Mouse (Mus musculus) stomach, postnatal 0 days (tissue): Measurements from ENCODE around the gene Erich4. TPM values are rescaled to one million over a fixed set of nuclear protein-coding genes. Genes with fewer than 3 reads are reported as not detected.

Experiments
- ATAC-seq: fragments of 200-750 bp; cut with Nextera tagmentation; 2 replicates; pipeline ENCODE4 v1.8.0; 2017; ENCODE audit not compliant: low FRiP score, low TSS enrichment
- DNase-seq: peaks from one replicate; pipeline ENCODE4 v3.0.0-alpha.2; 2016; ENCODE audit warnings: low spot score
- H3K27ac ChIP-seq: fragments of 300-500 bp; sonication (generic); replicated peaks from 2 replicates; pipeline ENCODE4 v1.5.1; 2014; ENCODE audit warnings: mild to moderate bottlenecking, control low read depth
- H3K27me3 ChIP-seq: fragments of 300-500 bp; sonication (generic); 2 replicates; pipeline ENCODE4 v1.6.1; 2014; ENCODE audit warnings: low read length; ENCODE audit not compliant: control insufficient read depth, insufficient read depth
- H3K36me3 ChIP-seq: fragments of 300-500 bp; sonication (generic); 2 replicates; pipeline ENCODE4 v1.6.1; 2014; ENCODE audit warnings: low read length, mixed read lengths; ENCODE audit not compliant: control insufficient read depth, insufficient read depth
- H3K4me1 ChIP-seq: fragments of 300-500 bp; sonication (generic); replicated peaks from 2 replicates; pipeline ENCODE4 v1.6.1; 2014; ENCODE audit warnings: antibody characterized with exemption; ENCODE audit not compliant: control insufficient read depth, insufficient read depth
- H3K4me2 ChIP-seq: fragments of 300-500 bp; sonication (generic); replicated peaks from 2 replicates; pipeline ENCODE4 v1.6.1; 2014; ENCODE audit warnings: low read depth, mild to moderate bottlenecking, control low read depth, moderate library complexity
- H3K4me3 ChIP-seq: fragments of 300-500 bp; sonication (generic); 2 replicates; pipeline ENCODE4 v1.5.1; 2014; ENCODE audit warnings: low read depth, low read length, control low read depth
- H3K9ac ChIP-seq: fragments of 300-500 bp; sonication (generic); 2 replicates; pipeline ENCODE4 v1.6.1; 2014; ENCODE audit warnings: mild to moderate bottlenecking, low read length, control low read depth, mixed read lengths
- H3K9me3 ChIP-seq: fragments of 300-500 bp; sonication (generic); 2 replicates; pipeline ENCODE4 v1.6.1; 2016; ENCODE audit warnings: low read length; ENCODE audit not compliant: control insufficient read depth
- CTCF ChIP-seq: IDR thresholded peaks from 2 replicates; pipeline ENCODE4 v1.5.1; 2016; ENCODE audit warnings: antibody characterized with exemption, low read depth, mild to moderate bottlenecking, moderate library complexity
- EP300 ChIP-seq: optimal IDR thresholded peaks from 2 replicates; pipeline ENCODE3; 2016; ENCODE audit warnings: antibody characterized with exemption
- WGBS: fragments of 180-500 bp; shearing (Covaris S2); extraction: QIAGEN DNeasy Blood & Tissue Kit; methylation state at CpG from one replicate; pipeline ENCODE4 v1.1.7; 2014; 5-methylcytosine and 5-hydroxymethylcytosine counted together
- polyA plus RNA-seq: library from polyadenylated mRNA; unstranded; fragments of >200 nt; fragmentation: Nextera tagmentation; extraction: Ambion mirVana; gene quantifications from 2 replicates; pipeline ENCODE4 v1.2.1, GENCODE M21; 2015

Erich4 gene
- polyA plus RNA-seq, 1 experiment from 2014 or later: not detected

- Histone ChIP-seq H3K27me3 (no peaks in the 10 kb centered on the region), H3K9ac (no peak overlapping the region), H3K36me3 (no peaks in the 10 kb centered on the region), H3K27ac (no peak overlapping the region), H3K4me3 (no peak overlapping the region), H3K9me3 (no peaks in the 10 kb centered on the region), H3K4me1 (no peaks in the 10 kb centered on the region), H3K4me2 (no peak overlapping the region)
- WGBS: 88% methylated on average over 8 of the region's 8 CpGs
- no peak for DNase-seq
- TF ChIP-seq CTCF (no peak; the same call in 1 of the 2 replicates), EP300 (no peak)
- ATAC-seq: no peak
Observed at GRCm38 (mm10) chr7:25651281-25651680, 35.6 kb upstream of the Erich4 start.

GRCm38 (mm10) chr7:25649839-25650238 lies 34.1 kb upstream of the Erich4 start:
- Histone ChIP-seq H3K4me2 (no peak overlapping the region), H3K9me3 (no peaks in the 10 kb centered on the region), H3K27ac (no peak overlapping the region), H3K27me3 (no peaks in the 10 kb centered on the region), H3K36me3 (no peaks in the 10 kb centered on the region), H3K4me1 (no peaks in the 10 kb centered on the region), H3K9ac (no peak overlapping the region; the same call in 1 of the 2 replicates), H3K4me3 (no peak overlapping the region)
- ATAC-seq (no peak), DNase-seq (no peak)
- 64% methylated on average over 5 of the region's 5 CpGs for WGBS
- TF ChIP-seq CTCF (no peak), EP300 (no peak)

GRCm38 (mm10) chr7:25647574-25648123 lies 32.0 kb upstream of the Erich4 start:
- no peak for TF ChIP-seq EP300
- TF ChIP-seq CTCF: peak; percentile 53

GRCm38 (mm10) chr7:25645074-25645473 lies 29.4 kb upstream of the Erich4 start:
- Histone ChIP-seq H3K36me3 (no peaks in the 10 kb centered on the region), H3K4me2 (no peak overlapping the region), H3K9ac (no peak overlapping the region), H3K4me1 (no peaks in the 10 kb centered on the region), H3K4me3 (no peak overlapping the region), H3K9me3 (no peaks in the 10 kb centered on the region), H3K27ac (no peak overlapping the region), H3K27me3 (no peaks in the 10 kb centered on the region)
- DNase-seq: no peak
- WGBS: 52% methylated on average over 14 of the region's 14 CpGs
- no peak for ATAC-seq
- TF ChIP-seq EP300 (no peak), CTCF (no peak)

More at GRCm38 (mm10) chr7:25647574-25648123, 32.0 kb upstream of the Erich4 start:
- 49% methylated on average over 5 of the region's 5 CpGs for WGBS
- Histone ChIP-seq H3K27me3 (no peaks in the 10 kb centered on the region), H3K36me3 (no peaks in the 10 kb centered on the region), H3K27ac (no peak overlapping the region), H3K4me3 (no peak overlapping the region), H3K4me2 (no peak overlapping the region), H3K9ac (no peak overlapping the region), H3K4me1 (no peaks in the 10 kb centered on the region), H3K9me3 (no peaks in the 10 kb centered on the region)
- no peak for ATAC-seq
- DNase-seq: no peak

- WGBS: 78% methylated on average over 4 of the region's 4 CpGs
- no peaks in the 10 kb centered on the region for H3K36me3 ChIP-seq
- no peak overlapping the region for H3K4me2 ChIP-seq
- TF ChIP-seq EP300: no peak
- TF ChIP-seq CTCF: no peak
- H3K9ac ChIP-seq: no peak overlapping the region
- no peak overlapping the region for H3K27ac ChIP-seq
- no peaks in the 10 kb centered on the region for H3K27me3 ChIP-seq
- ATAC-seq: no peak
- H3K4me3 ChIP-seq: no peak overlapping the region
- no peak for DNase-seq
- H3K9me3 ChIP-seq: no peaks in the 10 kb centered on the region
- no peaks in the 10 kb centered on the region for H3K4me1 ChIP-seq
Observed at GRCm38 (mm10) chr7:25644631-25645030, 28.9 kb upstream of the Erich4 start.

GRCm38 (mm10) chr7:25644136-25644535 lies 28.4 kb upstream of the Erich4 start:
- no peaks in the 10 kb centered on the region for H3K36me3 ChIP-seq
- no peak for DNase-seq
- no peak overlapping the region for H3K4me2 ChIP-seq
- H3K27ac ChIP-seq: no peak overlapping the region
- H3K27me3 ChIP-seq: no peaks in the 10 kb centered on the region
- H3K9ac ChIP-seq: no peak overlapping the region
- WGBS: 73% methylated on average over 10 of the region's 10 CpGs
- ATAC-seq: no peak
- H3K4me1 ChIP-seq: no peaks in the 10 kb centered on the region
- H3K9me3 ChIP-seq: no peaks in the 10 kb centered on the region
- no peak for TF ChIP-seq CTCF
- no peak for TF ChIP-seq EP300
- H3K4me3 ChIP-seq: no peak overlapping the region
